Mouse (Mus musculus) intestine, embryonic 14.5 days (tissue): ENCODE data around the gene Micu1. TPM values are rescaled to one million over a fixed set of nuclear protein-coding genes. Genes with fewer than 3 reads are reported as not detected.

Experiments
- ATAC-seq: fragments of 200-750 bp; cut with Nextera tagmentation; replicated peaks from 2 replicates; pipeline ENCODE4 v1.8.0; 2017; ENCODE audit warnings: low read depth, moderate number of reproducible peaks, moderate TSS enrichment, moderate library complexity; ENCODE audit not compliant: low FRiP score, low TSS enrichment
- DNase-seq: peaks from one replicate; pipeline ENCODE4 v3.0.0-alpha.2; 2018; ENCODE audit warnings: low spot score
- H3K27ac ChIP-seq: fragments of 300-500 bp; sonication (generic); 2 replicates; pipeline ENCODE4 v1.5.1; 2014; ENCODE audit warnings: low read depth, mild to moderate bottlenecking, control low read depth
- H3K27me3 ChIP-seq: fragments of 300-500 bp; sonication (generic); replicated peaks from 2 replicates; pipeline ENCODE4 v1.6.1; 2014; ENCODE audit warnings: low read length, control low read depth; ENCODE audit not compliant: control insufficient read depth, insufficient read depth
- H3K36me3 ChIP-seq: fragments of 300-500 bp; sonication (generic); 2 replicates; pipeline ENCODE4 v1.6.1; 2014; ENCODE audit warnings: low read length, control low read depth; ENCODE audit not compliant: control insufficient read depth, insufficient read depth
- H3K4me1 ChIP-seq: fragments of 300-500 bp; sonication (generic); replicated peaks from 2 replicates; pipeline ENCODE4 v1.6.1; 2014; ENCODE audit warnings: low read length, control low read depth, mixed read lengths; ENCODE audit not compliant: control insufficient read depth, insufficient read depth
- H3K4me2 ChIP-seq: fragments of 300-500 bp; sonication (generic); 2 replicates; pipeline ENCODE4 v1.6.1; 2014; ENCODE audit warnings: low read length
- H3K4me3 ChIP-seq: fragments of 300-500 bp; sonication (generic); 2 replicates; pipeline ENCODE4 v1.5.1; 2014; ENCODE audit warnings: low read depth, low read length, control low read depth, mixed read lengths
- H3K9ac ChIP-seq: fragments of 300-500 bp; sonication (generic); 2 replicates; pipeline ENCODE4 v1.6.1; 2014; ENCODE audit warnings: mild to moderate bottlenecking, low read length
- H3K9me3 ChIP-seq: fragments of 300-500 bp; sonication (generic); 2 replicates; pipeline ENCODE4 v1.6.1; 2016; ENCODE audit warnings: low read length, control low read depth; ENCODE audit not compliant: control insufficient read depth
- WGBS: fragments of 180-500 bp; shearing (Covaris S2); extraction: QIAGEN DNeasy Blood & Tissue Kit; methylation state at CpG from one replicate; pipeline ENCODE4 v1.1.7; 2014; 5-methylcytosine and 5-hydroxymethylcytosine counted together
- polyA plus RNA-seq: library from polyadenylated mRNA; unstranded; fragments of >200 nt; fragmentation: Nextera tagmentation; extraction: Ambion mirVana; gene quantifications from 2 replicates; pipeline ENCODE4 v1.2.1, GENCODE M21; 2014

Micu1 gene
- polyA plus RNA-seq, 1 experiment from 2014 or later, result 65.8 TPM

DNA sequence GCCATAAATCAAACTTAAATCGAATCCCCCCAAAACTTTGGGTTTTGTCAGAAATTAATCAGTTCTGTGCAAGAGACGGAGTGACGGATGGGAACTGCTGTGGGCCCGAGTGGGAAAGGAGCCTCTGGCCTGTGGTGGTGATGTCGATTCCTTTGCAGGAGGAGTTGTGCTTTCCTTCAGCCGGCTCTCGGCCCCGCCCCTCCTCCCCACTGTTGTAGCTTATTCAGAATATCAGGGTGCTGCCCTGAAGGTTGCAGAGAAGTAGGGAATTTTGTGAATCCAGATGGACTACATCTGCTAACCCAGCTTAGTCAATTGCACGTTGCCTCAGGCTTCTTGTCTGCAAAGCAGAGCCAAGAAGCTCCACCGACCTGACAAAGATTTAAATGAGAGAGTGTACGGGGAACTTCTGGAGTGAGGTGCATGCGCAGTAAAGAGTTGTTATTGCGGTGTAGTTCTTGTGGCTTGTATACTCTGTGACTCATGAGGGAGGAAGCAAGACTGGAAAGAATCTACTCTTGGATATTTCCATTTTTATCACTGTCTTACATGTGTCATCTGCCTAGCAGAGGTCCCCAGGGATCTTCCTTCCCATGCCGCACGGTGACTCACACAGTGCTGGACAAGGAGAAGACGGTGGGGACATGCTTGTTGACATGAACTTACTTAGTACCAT is 123.0 kb downstream of the Micu1 start:
- no peaks in the 10 kb centered on the region for H3K4me1 ChIP-seq
- no peaks in the 10 kb centered on the region for H3K9me3 ChIP-seq
- H3K36me3 ChIP-seq, result peaks cover 30% of the 10 kb centered on the region
- no peak overlapping the region for H3K4me2 ChIP-seq
- DNase-seq, result no peak
- 73% methylated on average over 16 of the region's 16 CpGs for WGBS
- H3K27ac ChIP-seq, result no peak overlapping the region
- H3K4me3 ChIP-seq, result no peak overlapping the region
- no peak for ATAC-seq
- H3K9ac ChIP-seq, result no peak overlapping the region
- H3K27me3 ChIP-seq, result no peaks in the 10 kb centered on the region

DNA sequence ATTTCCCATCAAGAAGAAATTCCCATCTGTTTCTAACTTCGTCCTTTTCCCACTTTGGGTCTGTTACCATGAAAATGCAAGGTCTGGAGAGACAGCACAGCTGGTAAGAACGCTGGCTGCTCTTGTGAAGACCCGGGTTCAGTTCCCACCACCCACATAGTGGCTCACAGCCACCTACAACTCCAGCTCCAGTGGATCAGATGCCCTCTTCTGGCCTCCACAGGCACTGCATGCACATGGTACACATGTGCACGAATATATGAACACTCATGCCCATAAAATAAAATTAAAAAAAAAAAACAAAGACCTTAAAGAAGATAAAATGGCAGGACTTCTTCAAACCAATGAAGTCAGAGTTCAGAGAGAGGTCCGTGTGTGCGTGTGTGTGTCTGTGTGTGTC is 127.6 kb downstream of the Micu1 start:
- DNase-seq, result no peak
- no peak for ATAC-seq
- Histone ChIP-seq H3K27me3 (no peaks in the 10 kb centered on the region), H3K9ac (no peak overlapping the region), H3K4me1 (no peaks in the 10 kb centered on the region), H3K36me3 (peaks cover 37% of the 10 kb centered on the region), H3K4me3 (no peak overlapping the region), H3K4me2 (no peak overlapping the region), H3K9me3 (no peaks in the 10 kb centered on the region), H3K27ac (no peak overlapping the region)
- 97% methylated on average over 6 of the region's 6 CpGs for WGBS

DNA sequence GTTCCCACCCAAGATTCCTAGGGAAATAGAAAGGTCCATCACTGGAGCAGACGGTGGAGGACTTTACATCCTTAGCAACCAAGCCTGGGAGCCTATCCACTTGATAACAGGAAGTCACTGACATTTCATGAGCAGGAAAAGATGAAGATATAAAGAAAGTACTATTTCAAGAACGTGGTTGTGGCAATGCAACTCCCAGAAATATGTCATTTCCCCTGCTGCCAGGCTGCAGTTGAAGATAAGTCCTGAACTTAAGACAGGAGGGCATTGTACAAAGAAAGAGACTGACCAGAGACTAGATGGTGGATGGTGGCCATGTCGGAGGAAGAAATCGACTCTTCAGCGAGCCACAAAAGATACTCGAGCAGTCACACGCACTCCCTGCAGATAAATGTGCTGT is 129.7 kb downstream of the Micu1 start:
- H3K4me2 ChIP-seq, result no peak overlapping the region
- no peak overlapping the region for H3K4me3 ChIP-seq
- DNase-seq (no peak), ATAC-seq (no peak)
- no peak overlapping the region for H3K27ac ChIP-seq
- no peak overlapping the region for H3K9ac ChIP-seq
- WGBS, result 72% methylated on average over 7 of the region's 7 CpGs
- H3K27me3 ChIP-seq, result no peaks in the 10 kb centered on the region
- H3K36me3 ChIP-seq, result peaks cover 36% of the 10 kb centered on the region
- no peaks in the 10 kb centered on the region for H3K9me3 ChIP-seq
- H3K4me1 ChIP-seq, result no peaks in the 10 kb centered on the region

DNA sequence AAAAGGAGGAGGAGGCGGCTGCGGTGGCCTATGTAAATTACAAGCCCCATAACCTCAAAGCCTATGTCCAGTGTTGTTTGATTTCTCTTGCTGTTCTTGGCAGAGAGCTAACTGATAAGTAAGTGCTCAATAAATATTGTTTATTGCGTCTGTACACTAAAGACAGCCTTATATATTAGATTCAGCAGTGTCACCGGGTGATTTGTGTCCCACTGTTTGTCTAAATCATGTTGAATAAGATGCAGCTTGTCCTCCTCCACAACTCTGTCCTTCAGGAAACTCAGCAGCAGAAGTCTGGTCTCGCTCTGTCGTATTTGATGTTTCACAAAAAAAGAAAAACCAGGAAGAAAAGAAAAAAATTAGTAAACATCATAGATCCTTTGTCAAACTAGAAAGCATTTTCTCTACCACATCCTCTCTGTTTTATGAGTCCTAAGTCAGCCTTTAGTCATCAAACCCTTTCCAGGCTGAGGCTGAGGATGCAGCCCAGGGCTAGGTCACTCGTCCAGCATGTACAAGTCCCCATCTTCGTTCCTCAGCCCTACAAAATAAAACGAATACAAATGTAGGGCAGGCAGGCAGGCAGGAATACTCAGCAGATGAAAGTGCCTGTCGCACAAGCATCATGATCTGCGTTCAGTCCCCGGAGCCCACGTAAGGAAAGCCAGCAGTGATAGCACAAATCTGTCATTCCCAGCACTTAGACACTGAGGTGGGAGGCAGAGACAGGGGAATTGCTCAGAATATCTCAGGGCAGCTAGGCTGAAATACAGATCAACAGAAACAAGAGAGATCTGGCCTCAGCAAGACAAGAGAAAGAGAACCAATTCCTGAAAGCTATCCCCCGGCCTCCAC is 133.3 kb downstream of the Micu1 start:
- H3K4me1 ChIP-seq, result no peaks in the 10 kb centered on the region
- no peak overlapping the region for H3K4me3 ChIP-seq
- H3K9me3 ChIP-seq, result no peaks in the 10 kb centered on the region
- DNase-seq (no peak), ATAC-seq (no peak)
- H3K27ac ChIP-seq, result no peak overlapping the region
- H3K36me3 ChIP-seq, result peaks cover 7% of the 10 kb centered on the region; the same call in 1 of the 2 replicates
- H3K4me2 ChIP-seq, result no peak overlapping the region
- H3K9ac ChIP-seq, result no peak overlapping the region
- WGBS, result 71% methylated on average over 14 of the region's 14 CpGs
- H3K27me3 ChIP-seq, result no peaks in the 10 kb centered on the region

DNA sequence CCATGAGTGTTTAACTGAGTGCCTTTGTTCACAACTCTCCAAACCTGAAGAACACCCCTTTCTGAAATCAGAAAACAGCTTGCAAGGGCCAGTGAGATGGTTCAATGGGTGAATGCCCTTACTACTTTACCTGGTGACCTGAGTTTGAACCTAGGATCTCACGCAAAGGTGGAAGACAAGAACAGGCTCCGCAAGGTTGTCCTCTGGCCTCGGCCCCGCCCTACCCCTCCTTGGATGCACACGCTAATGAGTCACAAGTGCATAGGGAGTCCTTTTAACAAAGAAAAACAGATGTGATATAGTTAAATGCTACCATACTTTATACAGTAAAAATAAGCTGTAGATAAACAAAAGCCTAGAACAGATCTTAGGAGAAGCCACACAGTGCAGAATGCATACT is 135.2 kb downstream of the Micu1 start:
- H3K27me3 ChIP-seq, result no peaks in the 10 kb centered on the region
- no peaks in the 10 kb centered on the region for H3K9me3 ChIP-seq
- peaks cover 5% of the 10 kb centered on the region; the same call in 1 of the 2 replicates for H3K36me3 ChIP-seq
- no peak for DNase-seq
- H3K4me3 ChIP-seq, result no peak overlapping the region
- H3K9ac ChIP-seq, result no peak overlapping the region
- 83% methylated on average over 5 of the region's 5 CpGs for WGBS
- H3K27ac ChIP-seq, result no peak overlapping the region
- H3K4me1 ChIP-seq, result no peaks in the 10 kb centered on the region
- no peak for ATAC-seq
- H3K4me2 ChIP-seq, result no peak overlapping the region

DNA sequence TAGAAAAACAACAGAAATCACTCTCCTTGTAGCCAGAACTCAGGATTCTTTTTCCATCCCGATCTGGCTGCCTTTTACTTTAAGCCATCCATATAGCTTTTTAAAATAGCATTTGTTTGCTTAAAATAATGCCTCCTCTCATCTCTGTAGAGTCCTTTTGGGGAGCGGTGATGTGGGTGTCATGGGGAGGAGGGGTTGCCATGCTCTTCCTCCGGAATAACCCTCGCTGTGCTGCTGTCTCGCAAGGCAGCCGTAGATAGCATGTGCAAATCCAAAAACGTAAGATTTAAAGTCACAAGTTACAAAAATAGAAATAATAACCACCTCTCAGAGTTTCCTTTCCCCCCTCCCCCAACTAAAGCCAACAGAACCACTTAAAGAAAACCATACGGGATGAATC is 139.2 kb downstream of the Micu1 start:
- Histone ChIP-seq H3K36me3 (no peaks in the 10 kb centered on the region), H3K4me3 (no peak overlapping the region), H3K9ac (no peak overlapping the region), H3K4me2 (no peak overlapping the region), H3K27me3 (no peaks in the 10 kb centered on the region), H3K4me1 (no peaks in the 10 kb centered on the region), H3K9me3 (no peaks in the 10 kb centered on the region), H3K27ac (no peak overlapping the region)
- DNase-seq (no peak), ATAC-seq (no peak)
- 94% methylated on average over 8 of the region's 8 CpGs for whole genome bisulfite sequencing

DNA sequence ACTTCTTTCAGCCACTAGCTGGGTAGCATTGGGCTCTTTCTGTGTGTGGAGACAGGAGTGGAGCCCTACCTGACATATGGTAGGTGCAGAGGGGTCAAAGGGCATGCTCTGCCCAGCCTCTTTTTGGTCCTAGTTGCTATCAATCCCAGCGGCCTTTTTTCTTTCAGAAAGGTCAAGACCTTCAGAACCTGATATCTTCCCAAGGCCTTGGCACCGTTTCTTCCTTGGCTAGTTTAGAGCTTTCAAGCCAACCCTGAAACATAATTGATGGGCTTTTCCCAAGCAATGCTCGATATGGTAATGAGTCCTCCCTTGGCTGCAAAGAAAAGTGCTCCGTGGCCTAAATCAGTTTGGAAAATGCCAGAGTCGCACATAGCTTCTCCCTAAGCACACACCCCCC is 140.8 kb downstream of the Micu1 start:
- DNase-seq (no peak), ATAC-seq (no peak)
- no peaks in the 10 kb centered on the region for H3K4me1 ChIP-seq
- no peak overlapping the region for H3K4me2 ChIP-seq
- no peak overlapping the region for H3K27ac ChIP-seq
- 47% methylated on average over 5 of the region's 5 CpGs for WGBS
- no peaks in the 10 kb centered on the region for H3K9me3 ChIP-seq
- no peaks in the 10 kb centered on the region for H3K27me3 ChIP-seq
- no peaks in the 10 kb centered on the region for H3K36me3 ChIP-seq
- H3K9ac ChIP-seq, result no peak overlapping the region
- H3K4me3 ChIP-seq, result no peak overlapping the region

DNA sequence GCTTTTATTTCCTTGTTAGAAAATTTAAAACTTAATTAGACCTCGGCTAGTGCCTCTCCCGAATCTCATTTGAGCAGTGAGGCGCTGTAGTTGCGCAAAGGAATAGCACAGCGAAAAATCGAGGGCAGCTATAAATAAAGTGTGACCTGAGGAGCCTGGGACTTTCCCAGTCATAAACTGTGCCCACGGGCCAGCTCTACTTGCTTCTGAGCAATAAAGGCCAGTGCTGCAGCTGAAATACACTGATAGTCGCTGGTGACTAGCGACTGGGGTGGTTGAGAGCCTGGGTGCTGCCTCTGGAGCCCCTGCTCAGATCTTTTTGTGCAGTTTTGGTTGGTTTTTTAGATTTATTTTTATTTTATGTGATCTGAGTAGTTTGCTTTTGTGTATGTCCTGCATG is 142.4 kb downstream of the Micu1 start:
- H3K27ac ChIP-seq, result no peak overlapping the region
- no peak for DNase-seq
- no peak overlapping the region for H3K9ac ChIP-seq

DNA sequence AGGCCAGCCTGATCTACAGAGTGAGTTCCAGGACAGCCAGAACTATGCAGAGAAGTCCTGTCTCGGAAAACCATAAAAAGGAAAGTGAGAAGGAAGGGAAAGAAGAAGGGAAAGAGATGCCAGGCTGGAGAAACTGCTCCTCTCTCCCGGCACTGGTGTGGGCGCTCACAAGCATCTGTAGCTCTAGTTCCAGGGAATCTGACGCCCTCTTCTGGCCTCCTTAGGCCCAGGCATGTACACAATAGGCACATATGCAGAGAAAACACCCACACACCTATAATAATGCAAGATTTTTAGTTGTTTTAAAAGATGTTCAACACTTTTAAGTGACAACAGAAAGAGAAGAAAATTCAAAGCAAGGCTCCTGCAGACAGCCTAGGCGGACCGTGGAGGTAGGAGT is 144.1 kb downstream of the Micu1 start:
- no peak overlapping the region for H3K27ac ChIP-seq
- ATAC-seq (no peak), DNase-seq (no peak)
- WGBS, result 77% methylated on average over 6 of the region's 6 CpGs
- H3K9me3 ChIP-seq, result no peaks in the 10 kb centered on the region
- no peaks in the 10 kb centered on the region for H3K27me3 ChIP-seq
- H3K4me1 ChIP-seq, result no peaks in the 10 kb centered on the region
- no peak overlapping the region for H3K4me3 ChIP-seq
- no peak overlapping the region for H3K4me2 ChIP-seq
- H3K36me3 ChIP-seq, result no peaks in the 10 kb centered on the region
- H3K9ac ChIP-seq, result no peak overlapping the region

More for the DNA sequence above, 142.4 kb downstream of the Micu1 start:
- no peak for ATAC-seq
- Histone ChIP-seq H3K4me1 (no peaks in the 10 kb centered on the region), H3K27me3 (no peaks in the 10 kb centered on the region), H3K36me3 (no peaks in the 10 kb centered on the region), H3K4me3 (no peak overlapping the region), H3K4me2 (no peak overlapping the region), H3K9me3 (no peaks in the 10 kb centered on the region)
- 54% methylated on average over 9 of the region's 9 CpGs for WGBS
